Mouse (Mus musculus): ENCODE results near the gene Olfr495. TPM values are rescaled to one million over a fixed set of nuclear protein-coding genes. Genes with fewer than 3 reads are reported as not detected.

The Olfr495 gene
- not detected for total RNA-seq (2021)
- long read RNA-seq, experiment 1 = 0 reads
- long read RNA-seq, experiment 2 = 0 reads

GRCm38 (mm10) chr7:108392867-108393266 lies at the start of gene Olfr495:
Gene Olfr495, plus strand, starts transcription at chr7:108393167.
- no peak for DNase-seq (ENCODE audit: low spot score in 2 of 2)

- no peak for DNase-seq (ENCODE audit: low spot score in 2 of 2)
Observed at GRCm38 (mm10) chr7:108346879-108347278, 46.1 kb upstream of the Olfr495 start, which contains the start of gene Olfr493. Gene Olfr493, minus strand, starts transcription at chr7:108346979.

- no peak for DNase-seq (ENCODE audit: low spot score in 2 of 2)
Observed at GRCm38 (mm10) chr7:108365035-108365434, 27.9 kb upstream of the Olfr495 start, which contains the start of gene Olfr494. Gene Olfr494, plus strand, starts transcription at chr7:108365335.

- no peak for DNase-seq (ENCODE audit: low spot score in 2 of 2)
Observed at GRCm38 (mm10) chr7:108420121-108420520, 27.2 kb downstream of the Olfr495 start, which contains the start of gene Olfr497. Gene Olfr497, plus strand, starts transcription at chr7:108420421.

Other genes with a start within 250 kb of the Olfr495 start
- gene Olfr485, start 233.3 kb upstream of the Olfr495 start, total RNA-seq (2021) = not detected
- not detected for gene Olfr486, start 220.4 kb upstream of the Olfr495 start, total RNA-seq (2021)
- not detected for gene Olfr487, start 178.5 kb upstream of the Olfr495 start, total RNA-seq (2021)
- gene Olfr488, start 134.8 kb upstream of the Olfr495 start, total RNA-seq (2021) = not detected
- not detected for gene Olfr490, start 104.2 kb upstream of the Olfr495 start, total RNA-seq (2021)
- not detected for gene Olfr491, start 79.7 kb upstream of the Olfr495 start, total RNA-seq (2021)
- gene Olfr492, start 69.5 kb upstream of the Olfr495 start, total RNA-seq (2021) = not detected
- gene Olfr493, start 46.2 kb upstream of the Olfr495 start, total RNA-seq (2021) = not detected
- gene Olfr494, start 27.8 kb upstream of the Olfr495 start, total RNA-seq (2021) = not detected
- not detected for gene Olfr497, start 27.3 kb downstream of the Olfr495 start, total RNA-seq (2021)
- gene Olfr498, start 72.2 kb downstream of the Olfr495 start, total RNA-seq (2021) = not detected
- gene Olfr502, start 131.9 kb downstream of the Olfr495 start, total RNA-seq (2021) = not detected
- not detected for gene Olfr503, start 151.4 kb downstream of the Olfr495 start, total RNA-seq (2021)
- not detected for gene Olfr504, start 172.6 kb downstream of the Olfr495 start, total RNA-seq (2021)
- not detected for gene Olfr506, start 217.6 kb downstream of the Olfr495 start, total RNA-seq (2021)
- not detected for gene Olfr507, start 228.6 kb downstream of the Olfr495 start, total RNA-seq (2021)
- gene Olfr508, start 236.8 kb downstream of the Olfr495 start, total RNA-seq (2021) = not detected